Mouse (Mus musculus): ENCODE results near the gene Rbl1.

The Rbl1 gene

GRCm38 (mm10) chr2:157133769-157134478 is 70.4 kb downstream of the Rbl1 start:
- no peak for DNase-seq (ENCODE audit: low spot score)

- no peak for DNase-seq (ENCODE audit: low spot score)
Measured at GRCm38 (mm10) chr2:157132686-157133540, 71.4 kb downstream of the Rbl1 start.

GRCm38 (mm10) chr2:157132086-157132485 is 72.2 kb downstream of the Rbl1 start:
- no peak for DNase-seq (ENCODE audit: low spot score)

- no peak for DNase-seq (ENCODE audit: low spot score)
Measured at GRCm38 (mm10) chr2:157130813-157131514, 73.4 kb downstream of the Rbl1 start.

- no peak for DNase-seq (ENCODE audit: low spot score)
Measured at GRCm38 (mm10) chr2:157129601-157130164, 74.7 kb downstream of the Rbl1 start.

- DNase-seq (ENCODE audit: low spot score), result no peak
Measured at GRCm38 (mm10) chr2:157129096-157129495, 75.2 kb downstream of the Rbl1 start.

GRCm38 (mm10) chr2:157128072-157128471 is 76.3 kb downstream of the Rbl1 start:
- DNase-seq (ENCODE audit: low spot score), result no peak

- DNase-seq (ENCODE audit: low spot score), result no peak
Measured at GRCm38 (mm10) chr2:157127370-157127769, 77.0 kb downstream of the Rbl1 start.

- DNase-seq (ENCODE audit: low spot score), result no peak
Measured at GRCm38 (mm10) chr2:157125246-157125645, 79.1 kb downstream of the Rbl1 start.

- DNase-seq (ENCODE audit: low spot score), result no peak
Measured at GRCm38 (mm10) chr2:157121766-157122165, 82.6 kb downstream of the Rbl1 start.

- no peak for DNase-seq (ENCODE audit: low spot score)
Measured at GRCm38 (mm10) chr2:157119075-157119474, 85.3 kb downstream of the Rbl1 start.

GRCm38 (mm10) chr2:157118556-157118955 is 85.8 kb downstream of the Rbl1 start:
- DNase-seq (ENCODE audit: low spot score), result no peak

- no peak for DNase-seq (ENCODE audit: low spot score)
Measured at GRCm38 (mm10) chr2:157116964-157117363, 87.4 kb downstream of the Rbl1 start.

- DNase-seq (ENCODE audit: low spot score), result no peak
Measured at GRCm38 (mm10) chr2:157108236-157108635, 96.1 kb downstream of the Rbl1 start.

GRCm38 (mm10) chr2:157104454-157104853 is 99.9 kb downstream of the Rbl1 start:
- no peak for DNase-seq (ENCODE audit: low spot score)

- DNase-seq (ENCODE audit: low spot score), result no peak
Measured at GRCm38 (mm10) chr2:157102256-157102655, 102.1 kb downstream of the Rbl1 start.

- DNase-seq (ENCODE audit: low spot score), result no peak
Measured at GRCm38 (mm10) chr2:157101650-157102049, 102.7 kb downstream of the Rbl1 start.

- no peak for DNase-seq (ENCODE audit: low spot score)
Measured at GRCm38 (mm10) chr2:157100319-157100605, 104.1 kb downstream of the Rbl1 start.

- DNase-seq (ENCODE audit: low spot score), result no peak
Measured at GRCm38 (mm10) chr2:157099532-157100318, 104.6 kb downstream of the Rbl1 start.

Data from layer of hippocampus, adult 9-10 months (tissue).